Mouse (Mus musculus) stomach, embryonic 16.5 days (tissue): ENCODE results near the gene Rpp40. TPM values are rescaled to one million over a fixed set of nuclear protein-coding genes. Genes with fewer than 3 reads are reported as not detected.

ENCODE experiments used
- ATAC-seq: fragments of 200-750 bp; cut with Nextera tagmentation; 2 replicates; pipeline ENCODE4 v1.8.0; 2017; ENCODE audit warnings: moderate number of reproducible peaks, moderate TSS enrichment; ENCODE audit not compliant: insufficient read depth, low FRiP score
- H3K27ac ChIP-seq: fragments of 300-500 bp; sonication (generic); 2 replicates; pipeline ENCODE4 v1.5.1; 2014; ENCODE audit warnings: low read length
- H3K27me3 ChIP-seq: fragments of 300-500 bp; sonication (generic); 2 replicates; pipeline ENCODE4 v1.6.1; 2014; ENCODE audit warnings: low read length, control low read depth, mixed read lengths; ENCODE audit not compliant: control insufficient read depth, insufficient read depth
- H3K36me3 ChIP-seq: fragments of 300-500 bp; sonication (generic); 2 replicates; pipeline ENCODE4 v1.6.1; 2014; ENCODE audit warnings: low read length; ENCODE audit not compliant: control insufficient read depth, insufficient read depth
- H3K4me1 ChIP-seq: fragments of 300-500 bp; sonication (generic); 2 replicates; pipeline ENCODE4 v1.6.1; 2014; ENCODE audit warnings: low read length, control low read depth, mixed read lengths; ENCODE audit not compliant: control insufficient read depth, insufficient read depth
- H3K4me2 ChIP-seq: fragments of 300-500 bp; sonication (generic); 2 replicates; pipeline ENCODE4 v1.6.1; 2014; ENCODE audit warnings: low read depth, low read length, mixed read lengths
- H3K4me3 ChIP-seq: fragments of 300-500 bp; sonication (generic); replicated peaks from 2 replicates; pipeline ENCODE4 v1.5.1; 2014; ENCODE audit warnings: mild to moderate bottlenecking, low read length
- H3K9ac ChIP-seq: fragments of 300-500 bp; sonication (generic); 2 replicates; pipeline ENCODE4 v1.6.1; 2014; ENCODE audit warnings: low read length
- H3K9me3 ChIP-seq: fragments of 300-500 bp; sonication (generic); replicated peaks from 2 replicates; pipeline ENCODE4 v1.6.1; 2016; ENCODE audit warnings: low read length, control low read depth; ENCODE audit not compliant: control insufficient read depth
- whole genome bisulfite sequencing: fragments of 180-500 bp; shearing (Covaris S2); extraction: QIAGEN DNeasy Blood & Tissue Kit; methylation state at CpG from one replicate; pipeline ENCODE4 v1.1.7; 2014; 5-methylcytosine and 5-hydroxymethylcytosine counted together
- polyA plus RNA-seq: library from polyadenylated mRNA; unstranded; fragments of >200 nt; fragmentation: Nextera tagmentation; extraction: Ambion mirVana; gene quantifications from 2 replicates; pipeline ENCODE4 v1.2.1, GENCODE M21; 2015

The Rpp40 gene
- polyA plus RNA-seq, 1 experiment from 2014 or later = 15.7 TPM

DNA sequence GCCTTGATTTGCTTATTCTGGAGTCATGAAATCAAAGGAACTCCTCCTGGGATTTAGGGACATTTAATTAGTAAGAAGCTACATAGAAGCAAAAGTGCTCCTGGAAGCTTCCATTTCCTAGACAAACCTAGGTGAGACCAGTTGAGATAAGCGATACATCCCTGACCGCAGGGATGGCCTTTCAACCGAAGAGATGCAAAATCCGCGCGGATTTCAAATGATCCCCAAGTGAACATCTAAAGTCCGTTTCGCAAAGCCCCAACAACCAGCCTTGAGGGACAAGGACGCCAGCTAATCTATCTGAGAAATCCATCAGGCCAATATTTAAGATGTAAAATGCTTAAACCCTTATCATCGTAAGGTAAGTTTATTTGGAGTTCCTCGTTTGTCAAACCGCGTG, 781 bp downstream of the Rpp40 start:
- no peak for ATAC-seq
- 1% methylated on average over 13 of the region's 13 CpGs for WGBS

DNA sequence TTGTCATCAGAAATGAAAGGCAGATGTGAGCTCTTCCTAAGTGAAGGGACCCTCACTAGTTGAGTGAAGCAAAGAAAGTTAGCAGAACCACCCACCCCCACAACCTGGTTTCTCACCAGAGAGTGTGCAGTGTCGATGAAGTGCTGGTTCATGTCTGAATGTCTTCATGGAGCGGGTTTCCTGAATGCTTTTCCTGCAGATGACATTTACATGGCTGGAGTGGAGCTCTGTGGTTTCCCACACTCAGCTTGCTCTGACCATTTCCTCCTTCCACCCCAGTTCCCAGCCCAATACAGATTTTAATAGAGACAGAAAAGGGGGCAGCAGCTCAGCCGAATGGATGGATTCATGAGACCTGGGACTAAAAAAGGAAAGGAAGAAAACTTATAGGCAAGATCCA, 13.3 kb downstream of the Rpp40 start:
- Histone ChIP-seq H3K27ac (no peak overlapping the region), H3K36me3 (no peaks in the 10 kb centered on the region; the same call in 1 of the 2 replicates), H3K4me2 (no peak overlapping the region), H3K4me3 (no peak overlapping the region), H3K4me1 (no peaks in the 10 kb centered on the region), H3K9ac (no peak overlapping the region), H3K27me3 (no peaks in the 10 kb centered on the region), H3K9me3 (no peaks in the 10 kb centered on the region)
- 75% methylated on average over 3 of the region's 3 CpGs for WGBS
- no peak for ATAC-seq

More for the DNA sequence above, 781 bp downstream of the Rpp40 start:
- peak overlapping the region; percentile 75 for H3K4me2 ChIP-seq
- H3K27me3 ChIP-seq = no peaks in the 10 kb centered on the region
- no peaks in the 10 kb centered on the region for H3K9me3 ChIP-seq
- peak overlapping the region; percentile 90 for H3K4me3 ChIP-seq
- H3K27ac ChIP-seq = no peak overlapping the region
- H3K9ac ChIP-seq = peak overlapping the region; percentile 78
- H3K4me1 ChIP-seq = peaks cover 3% of the 10 kb centered on the region; the same call in 1 of the 2 replicates
- no peaks in the 10 kb centered on the region; the same call in 1 of the 2 replicates for H3K36me3 ChIP-seq

DNA sequence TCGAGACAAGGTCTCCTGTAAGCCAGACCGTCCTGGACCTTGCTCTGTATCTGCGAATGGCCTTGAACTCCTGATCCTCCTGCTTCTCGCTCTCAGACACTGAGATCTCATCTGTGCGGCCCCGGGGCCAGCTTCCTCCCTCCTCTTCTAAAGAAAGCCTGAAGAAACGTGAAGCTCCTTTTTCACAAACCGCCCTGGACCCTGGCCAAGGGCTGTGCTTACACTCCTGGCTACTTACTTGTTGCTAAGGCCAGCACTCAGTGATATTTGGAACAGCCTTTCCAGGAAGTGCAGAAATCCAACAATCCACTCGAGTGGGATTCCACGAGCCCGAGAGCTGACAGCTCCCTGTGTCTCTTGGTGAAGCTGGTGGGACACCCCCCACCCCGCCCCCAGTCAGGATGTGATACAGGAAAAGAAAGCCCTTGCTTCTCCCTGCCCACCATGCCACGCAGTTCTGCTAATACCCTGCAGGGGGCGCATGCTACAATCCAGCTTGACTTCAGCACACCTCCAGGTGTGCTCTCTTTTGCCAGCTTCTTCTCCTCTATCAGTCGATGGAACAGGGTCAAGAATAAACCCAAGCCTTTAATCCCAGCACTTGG, 19.9 kb downstream of the Rpp40 start:
- Histone ChIP-seq H3K4me1 (no peaks in the 10 kb centered on the region), H3K4me3 (no peak overlapping the region), H3K27me3 (no peaks in the 10 kb centered on the region), H3K9me3 (no peaks in the 10 kb centered on the region), H3K4me2 (no peak overlapping the region), H3K36me3 (no peaks in the 10 kb centered on the region), H3K9ac (no peak overlapping the region), H3K27ac (no peak overlapping the region)
- no peak for ATAC-seq
- WGBS = 24% methylated on average over 15 of the region's 15 CpGs

DNA sequence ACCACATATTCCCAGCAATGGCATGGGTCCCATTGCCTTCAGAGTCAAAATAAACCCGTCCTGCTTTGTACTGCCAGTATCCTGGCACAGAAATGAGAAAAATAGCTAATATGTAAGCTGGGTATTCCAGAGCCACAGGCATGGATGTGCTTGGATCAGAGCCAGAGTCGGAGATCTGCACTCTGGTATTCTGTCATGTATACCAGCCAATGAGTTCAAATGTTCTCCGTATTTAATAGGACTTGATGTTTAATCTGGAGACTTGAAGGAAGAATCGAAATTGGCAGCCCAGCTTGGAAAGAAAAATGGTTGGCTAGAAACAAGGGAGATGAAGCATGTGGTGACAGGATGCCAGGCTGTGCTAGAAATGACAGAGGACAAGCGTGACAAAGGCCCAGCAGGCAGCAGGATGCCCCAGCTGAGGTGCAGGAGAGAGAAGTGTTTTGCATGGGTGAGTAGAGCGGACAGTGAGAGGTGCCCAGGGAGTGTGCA, 25.6 kb downstream of the Rpp40 start:
- H3K4me2 ChIP-seq = no peak overlapping the region
- WGBS = 77% methylated on average over 6 of the region's 6 CpGs

GRCm38 (mm10) chr13:35879519-35879918, 26.6 kb downstream of the Rpp40 start:
- no peak overlapping the region for H3K4me2 ChIP-seq
- H3K36me3 ChIP-seq = no peaks in the 10 kb centered on the region
- WGBS = 77% methylated on average over 5 of the region's 5 CpGs
- no peaks in the 10 kb centered on the region for H3K27me3 ChIP-seq
- ATAC-seq = no peak
- H3K9me3 ChIP-seq = no peaks in the 10 kb centered on the region
- no peak overlapping the region for H3K9ac ChIP-seq
- H3K4me3 ChIP-seq = no peak overlapping the region
- H3K27ac ChIP-seq = no peak overlapping the region
- H3K4me1 ChIP-seq = no peaks in the 10 kb centered on the region; the same call in 1 of the 2 replicates

More for the DNA sequence above, 25.6 kb downstream of the Rpp40 start:
- Histone ChIP-seq H3K27ac (no peak overlapping the region), H3K4me1 (no peaks in the 10 kb centered on the region; the same call in 1 of the 2 replicates), H3K4me3 (no peak overlapping the region), H3K27me3 (no peaks in the 10 kb centered on the region), H3K36me3 (no peaks in the 10 kb centered on the region), H3K9me3 (no peaks in the 10 kb centered on the region), H3K9ac (no peak overlapping the region)
- no peak for ATAC-seq

DNA sequence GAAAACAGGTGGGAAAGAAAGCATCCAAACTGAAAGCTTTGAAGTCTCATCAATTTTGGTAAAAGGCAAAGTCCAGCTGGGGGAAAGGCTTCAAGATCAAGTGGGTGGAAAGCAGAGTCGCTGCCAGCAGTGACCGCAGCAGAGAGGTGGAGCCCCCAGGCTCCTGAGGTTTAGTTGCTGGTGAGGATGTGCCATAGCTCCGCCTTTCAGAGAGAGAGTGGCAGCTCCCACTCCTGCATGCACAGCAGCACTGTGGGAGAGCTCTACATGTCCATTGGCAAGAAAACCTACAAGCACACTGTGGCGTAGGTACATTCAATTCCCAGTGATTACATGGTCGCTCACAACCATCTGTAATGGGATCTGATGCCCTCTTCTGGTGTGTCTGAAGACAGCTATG, 27.1 kb downstream of the Rpp40 start:
- 51% methylated on average over 5 of the region's 5 CpGs for WGBS
- Histone ChIP-seq H3K4me3 (no peak overlapping the region), H3K4me1 (no peaks in the 10 kb centered on the region; the same call in 1 of the 2 replicates), H3K9me3 (no peaks in the 10 kb centered on the region), H3K27ac (no peak overlapping the region), H3K36me3 (no peaks in the 10 kb centered on the region), H3K4me2 (no peak overlapping the region), H3K9ac (no peak overlapping the region), H3K27me3 (no peaks in the 10 kb centered on the region)
- ATAC-seq = no peak

- no peaks in the 10 kb centered on the region; the same call in 1 of the 2 replicates for H3K4me1 ChIP-seq
- no peak overlapping the region for H3K9ac ChIP-seq
- no peaks in the 10 kb centered on the region for H3K9me3 ChIP-seq
- no peak for ATAC-seq
- no peak overlapping the region for H3K4me3 ChIP-seq
- H3K4me2 ChIP-seq = no peak overlapping the region
- 32% methylated on average over 1 of the region's 1 CpGs for WGBS
- no peaks in the 10 kb centered on the region for H3K36me3 ChIP-seq
- no peaks in the 10 kb centered on the region for H3K27me3 ChIP-seq
- peak overlapping the region; percentile 70 for H3K27ac ChIP-seq
Measured at GRCm38 (mm10) chr13:35878282-35878681, 27.9 kb downstream of the Rpp40 start.

- Histone ChIP-seq H3K4me2 (no peak overlapping the region), H3K36me3 (no peaks in the 10 kb centered on the region), H3K27ac (no peak overlapping the region), H3K9ac (no peak overlapping the region), H3K9me3 (no peaks in the 10 kb centered on the region), H3K27me3 (no peaks in the 10 kb centered on the region), H3K4me1 (no peaks in the 10 kb centered on the region; the same call in 1 of the 2 replicates), H3K4me3 (no peak overlapping the region)
- WGBS = 84% methylated on average over 5 of the region's 5 CpGs
- no peak for ATAC-seq
Measured at GRCm38 (mm10) chr13:35875396-35875795, 30.8 kb downstream of the Rpp40 start.

- H3K9ac ChIP-seq = no peak overlapping the region
- H3K27ac ChIP-seq = no peak overlapping the region
- H3K27me3 ChIP-seq = no peaks in the 10 kb centered on the region
- H3K4me1 ChIP-seq = no peaks in the 10 kb centered on the region
- WGBS = 68% methylated on average over 3 of the region's 3 CpGs
- H3K9me3 ChIP-seq = no peaks in the 10 kb centered on the region
- H3K4me2 ChIP-seq = no peak overlapping the region
- H3K4me3 ChIP-seq = no peak overlapping the region
- no peaks in the 10 kb centered on the region for H3K36me3 ChIP-seq
- no peak for ATAC-seq
Measured at GRCm38 (mm10) chr13:35871107-35871506, 35.1 kb downstream of the Rpp40 start.
